Mouse (Mus musculus) spleen, adult 2 months (tissue): ENCODE measurements at regions not wholly inside any gene's neighbourhood (a gene's known extent, or its start where the extent isn't known, plus 50 kb on each side); places are given as distances from the start of the nearest gene placed in this dataset.

Source experiments
- DNase-seq, 2 experiments: peaks; one replicate each; pipeline versions ENCODE4 v3.0.0 to v3.0.0-alpha.2; 2012 to 2021; ENCODE audit warnings: low spot score in 2 of 2, low read depth in 1 of 2
- H3K27ac ChIP-seq: fragments of 200-500 bp; 2 replicates; pipeline ENCODE4 v1.5.1; 2012; ENCODE audit warnings: low read length, inconsistent platforms; ENCODE audit not compliant: insufficient read depth
- H3K27me3 ChIP-seq: fragments of 200-500 bp; 2 replicates; pipeline ENCODE4 v1.6.1; 2012; ENCODE audit warnings: mild to moderate bottlenecking, moderate library complexity, low read length, inconsistent platforms; ENCODE audit not compliant: control insufficient read depth, insufficient read depth
- H3K36me3 ChIP-seq: fragments of 200-500 bp; 2 replicates; pipeline ENCODE4 v1.6.1; 2012; ENCODE audit warnings: mild to moderate bottlenecking, low read length, inconsistent platforms; ENCODE audit not compliant: control insufficient read depth, insufficient read depth
- H3K4me1 ChIP-seq: fragments of 200-500 bp; 2 replicates; pipeline ENCODE4 v1.6.1; 2011; ENCODE audit warnings: inconsistent platforms; ENCODE audit not compliant: control insufficient read depth, insufficient read depth, insufficient read length
- H3K4me3 ChIP-seq: fragments of 200-500 bp; 2 replicates; pipeline ENCODE4 v1.5.1; 2011; ENCODE audit warnings: mild to moderate bottlenecking, inconsistent platforms; ENCODE audit not compliant: insufficient read depth, insufficient read length; ENCODE audit errors: extremely low read depth
- CTCF ChIP-seq: fragments of 200-500 bp; IDR thresholded peaks from 2 replicates; pipeline ENCODE4 v1.5.1; 2011; ENCODE audit warnings: mild to moderate bottlenecking, inconsistent platforms; ENCODE audit not compliant: insufficient read depth, insufficient read length, insufficient replicate concordance; ENCODE audit errors: extremely low read depth
- POLR2A ChIP-seq: fragments of 200-500 bp; IDR thresholded peaks from 2 replicates; pipeline ENCODE4 v1.6.1; 2011; ENCODE audit warnings: low read depth, low read length, inconsistent platforms
- WGBS: fragments of 180-500 bp; shearing (Covaris S2); methylation state at CpG from one replicate; pipeline ENCODE4 v1.1.7; 2018; 5-methylcytosine and 5-hydroxymethylcytosine counted together

DNA sequence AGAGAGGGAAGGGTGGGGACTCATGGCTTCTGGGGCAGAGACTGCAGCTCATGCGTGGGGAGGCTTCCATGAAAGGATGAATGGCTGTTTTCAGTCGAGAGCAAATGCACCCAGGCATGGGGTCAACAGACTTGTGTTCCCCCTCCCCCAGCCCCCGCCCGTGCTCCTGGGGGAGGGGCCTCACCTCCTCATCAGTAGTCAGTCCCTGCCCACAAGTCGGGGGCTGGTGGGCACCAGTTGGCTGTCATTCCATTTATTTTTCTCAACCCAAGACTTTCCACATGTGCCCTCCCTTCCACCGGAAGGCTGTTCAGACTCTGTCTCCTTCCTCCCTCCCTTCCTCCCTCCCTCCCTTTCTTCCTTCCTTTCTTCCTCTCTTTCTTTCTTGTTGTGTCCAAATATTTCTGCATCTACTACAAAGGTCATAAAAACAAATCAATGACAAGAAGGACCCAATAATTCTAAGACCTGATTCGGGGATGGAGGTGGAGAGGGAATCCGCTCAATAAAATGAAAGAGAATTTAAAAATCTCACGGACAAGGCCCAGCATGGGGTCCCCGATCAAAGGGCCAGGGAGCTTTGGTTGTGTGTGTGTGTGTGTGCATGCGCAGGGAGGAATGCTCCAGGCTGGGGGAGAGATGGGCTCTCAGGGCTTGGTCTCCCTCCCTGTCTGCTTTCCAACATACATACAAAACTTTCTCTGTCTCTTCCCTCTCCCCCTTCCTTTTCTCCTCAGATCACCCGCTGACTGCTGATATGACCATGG is 57.7 kb downstream of the Rpl14 start:
- H3K27ac ChIP-seq = no peak overlapping the region
- DNase-seq = no peak

DNA sequence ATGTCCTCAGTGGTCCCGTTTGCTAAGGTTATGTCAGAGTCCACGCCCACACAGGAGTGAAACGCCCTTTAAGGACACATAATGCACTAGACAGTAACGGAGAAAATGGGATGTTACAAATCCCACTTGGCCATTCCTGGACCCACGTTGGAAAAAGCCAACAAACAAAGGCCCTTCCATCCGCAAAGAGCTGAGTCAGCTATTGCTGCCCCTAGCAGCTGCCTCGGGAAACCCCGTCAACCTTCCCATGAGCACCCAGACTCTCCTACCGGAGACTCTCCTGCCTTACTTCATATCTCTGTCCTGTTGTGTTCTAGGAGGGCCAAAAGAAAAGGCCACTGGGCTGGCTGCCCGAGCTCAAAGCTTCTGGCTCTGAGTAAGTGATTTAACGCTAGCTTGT is 58.4 kb downstream of the Rpl14 start:
- no peak for TF ChIP-seq POLR2A
- no peak for TF ChIP-seq CTCF
- Histone ChIP-seq H3K4me1 (no peaks in the 10 kb centered on the region), H3K27me3 (no peaks in the 10 kb centered on the region), H3K27ac (no peak overlapping the region), H3K4me3 (no peak overlapping the region), H3K36me3 (no peaks in the 10 kb centered on the region)
- no peak for DNase-seq
- WGBS = 88% methylated on average over 11 of the region's 11 CpGs

More for the DNA sequence above, 57.7 kb downstream of the Rpl14 start:
- H3K36me3 ChIP-seq = no peaks in the 10 kb centered on the region
- TF ChIP-seq POLR2A = no peak
- no peak for TF ChIP-seq CTCF
- WGBS = 75% methylated on average over 12 of the region's 12 CpGs
- no peaks in the 10 kb centered on the region for H3K27me3 ChIP-seq
- no peak overlapping the region for H3K4me3 ChIP-seq
- no peaks in the 10 kb centered on the region for H3K4me1 ChIP-seq

DNA sequence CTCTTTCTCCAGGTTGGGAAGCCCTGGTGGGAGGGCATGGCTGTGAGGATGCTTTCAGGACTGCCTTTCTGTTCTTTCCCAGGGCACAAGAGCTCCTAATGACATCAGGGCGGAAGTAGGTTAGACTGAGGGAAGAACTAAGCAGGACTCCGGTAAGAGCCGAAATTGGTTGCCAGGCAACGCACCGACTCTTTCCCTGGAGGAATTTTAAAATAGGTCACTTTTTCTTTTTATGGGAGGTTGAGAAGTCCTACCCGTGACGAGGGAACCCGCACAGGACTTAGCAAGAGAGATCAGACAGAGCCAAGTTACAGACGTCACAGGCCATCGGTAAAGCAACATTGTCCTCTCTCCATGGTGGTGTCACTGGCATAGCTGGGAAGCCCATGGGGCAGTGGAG is 61.6 kb downstream of the Rpl14 start:
- TF ChIP-seq POLR2A (no peak), CTCF (no peak)
- Histone ChIP-seq H3K36me3 (no peaks in the 10 kb centered on the region), H3K27ac (no peak overlapping the region), H3K4me3 (no peak overlapping the region), H3K4me1 (no peaks in the 10 kb centered on the region), H3K27me3 (no peaks in the 10 kb centered on the region)
- WGBS = 91% methylated on average over 10 of the region's 10 CpGs
- no peak for DNase-seq

DNA sequence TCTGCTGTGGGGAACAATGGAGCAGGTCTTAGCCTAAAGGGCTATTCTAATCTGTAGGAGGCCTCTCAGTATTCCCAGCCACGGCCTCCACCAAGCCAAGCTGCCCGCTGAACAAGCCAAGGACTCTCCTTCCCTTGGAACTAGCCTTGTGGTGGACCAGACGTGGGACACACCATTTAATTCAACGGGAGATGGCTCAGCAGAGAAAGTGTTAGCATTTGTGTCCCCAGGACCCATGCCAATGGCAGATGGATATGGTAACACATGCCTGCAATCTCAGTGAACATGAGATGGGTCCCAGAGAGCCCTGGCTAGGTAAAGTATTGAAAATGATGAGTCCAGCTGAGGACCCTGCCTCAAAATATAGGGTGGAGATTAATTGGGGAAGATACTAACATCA is 71.4 kb downstream of the Rpl14 start:
- TF ChIP-seq CTCF (no peak), POLR2A (no peak)
- DNase-seq = no peak
- 88% methylated on average over 4 of the region's 4 CpGs for WGBS
- Histone ChIP-seq H3K36me3 (no peaks in the 10 kb centered on the region), H3K4me1 (no peaks in the 10 kb centered on the region), H3K27ac (no peak overlapping the region), H3K4me3 (no peak overlapping the region), H3K27me3 (no peaks in the 10 kb centered on the region)

DNA sequence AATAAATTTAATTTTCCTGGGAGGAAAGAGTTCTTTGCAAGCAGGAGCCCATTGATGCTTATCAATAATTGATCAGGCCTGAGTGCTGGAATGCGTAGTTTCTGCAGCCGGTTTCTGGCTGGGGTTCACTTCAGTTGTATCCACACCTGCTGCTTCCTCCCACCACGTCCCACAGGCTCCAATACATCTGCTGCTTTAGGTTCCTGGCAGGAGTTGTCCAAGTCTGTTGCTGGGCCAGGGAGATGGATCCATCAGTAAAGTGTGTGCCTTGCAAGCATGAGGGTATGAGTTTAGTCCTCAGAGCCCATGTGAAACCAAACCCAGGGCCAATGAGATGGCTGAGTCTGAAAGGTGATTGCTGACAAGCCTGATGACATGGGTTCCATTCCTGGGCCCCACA is 72.1 kb downstream of the Rpl14 start:
- H3K27me3 ChIP-seq = no peaks in the 10 kb centered on the region
- H3K27ac ChIP-seq = no peak overlapping the region
- no peaks in the 10 kb centered on the region for H3K4me1 ChIP-seq
- no peak overlapping the region for H3K4me3 ChIP-seq
- TF ChIP-seq CTCF = no peak
- no peak for TF ChIP-seq POLR2A
- no peak for DNase-seq
- no peaks in the 10 kb centered on the region for H3K36me3 ChIP-seq
- WGBS = 86% methylated on average over 3 of the region's 3 CpGs

DNA sequence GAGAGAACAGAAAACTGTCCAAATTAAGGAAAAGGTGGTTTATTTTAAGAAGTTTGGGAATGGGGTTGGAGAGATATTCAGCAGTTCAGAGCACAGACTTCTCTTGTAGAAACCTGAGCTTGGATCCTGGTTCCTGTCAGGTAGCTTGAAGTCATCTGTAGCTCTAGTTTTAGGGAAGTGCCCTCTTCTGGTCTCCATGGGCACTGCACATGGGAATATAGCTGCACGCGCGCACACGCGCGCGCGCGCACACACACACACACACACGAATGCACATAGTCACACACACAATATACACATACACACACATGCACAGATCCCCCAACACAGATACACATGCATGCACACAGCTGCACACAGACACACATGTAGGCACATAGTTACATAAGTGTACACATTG is 74.5 kb downstream of the Rpl14 start:
- no peak for TF ChIP-seq CTCF
- TF ChIP-seq POLR2A = no peak
- H3K27ac ChIP-seq = no peak overlapping the region
- WGBS = 100% methylated on average over 10 of the region's 10 CpGs
- no peaks in the 10 kb centered on the region for H3K36me3 ChIP-seq
- DNase-seq = no peak
- no peak overlapping the region for H3K4me3 ChIP-seq
- H3K4me1 ChIP-seq = no peaks in the 10 kb centered on the region
- no peaks in the 10 kb centered on the region for H3K27me3 ChIP-seq
